Mouse (Mus musculus) midbrain, embryonic 15.5 days (tissue): ENCODE data around the gene Parp9. TPM values are rescaled to one million over a fixed set of nuclear protein-coding genes. Genes with fewer than 3 reads are reported as not detected.
"Not testable (repeated sequence)": the region's sequence is repeated elsewhere in the genome, so short reads cannot be mapped to it uniquely, and the experiment has no call there.

ENCODE experiments used
- ATAC-seq: fragments of 200-750 bp; cut with Nextera tagmentation; replicated peaks from 2 replicates; pipeline ENCODE4 v1.8.0; 2017; ENCODE audit warnings: moderate TSS enrichment
- H3K27ac ChIP-seq: fragments of 300-500 bp; sonication (generic); 2 replicates; pipeline ENCODE4 v1.5.1; 2015; ENCODE audit warnings: mild to moderate bottlenecking, inconsistent platforms
- H3K27me3 ChIP-seq: fragments of 300-500 bp; sonication (generic); replicated peaks from 2 replicates; pipeline ENCODE4 v1.6.1; 2015; ENCODE audit warnings: inconsistent platforms
- H3K36me3 ChIP-seq: fragments of 300-500 bp; sonication (generic); replicated peaks from 2 replicates; pipeline ENCODE4 v1.6.1; 2015; ENCODE audit warnings: inconsistent platforms
- H3K4me1 ChIP-seq: fragments of 300-500 bp; sonication (generic); 2 replicates; pipeline ENCODE4 v1.6.1; 2015; ENCODE audit warnings: inconsistent platforms
- H3K4me2 ChIP-seq: fragments of 300-500 bp; sonication (generic); 2 replicates; pipeline ENCODE4 v1.6.1; 2015; ENCODE audit warnings: inconsistent platforms, mild to moderate bottlenecking, moderate library complexity
- H3K4me3 ChIP-seq: fragments of 300-500 bp; sonication (generic); 2 replicates; pipeline ENCODE4 v1.5.1; 2015; ENCODE audit warnings: mild to moderate bottlenecking, inconsistent platforms
- H3K9ac ChIP-seq: fragments of 300-500 bp; sonication (generic); 2 replicates; pipeline ENCODE4 v1.6.1; 2015; ENCODE audit warnings: mild to moderate bottlenecking, inconsistent platforms
- H3K9me3 ChIP-seq: fragments of 300-500 bp; sonication (generic); 2 replicates; pipeline ENCODE4 v1.6.1; 2016; ENCODE audit warnings: inconsistent platforms
- WGBS: fragments of 180-500 bp; shearing (Covaris S2); methylation state at CpG from one replicate; pipeline ENCODE4 v1.1.7; 2015; ENCODE audit warnings: mixed read lengths; 5-methylcytosine and 5-hydroxymethylcytosine counted together
- polyA plus RNA-seq: library from polyadenylated mRNA; unstranded; fragments of >200 nt; fragmentation: Nextera tagmentation; extraction: Ambion mirVana; gene quantifications from 2 replicates; pipeline ENCODE4 v1.2.1, GENCODE M21; 2015

Parp9 gene
- 1.8 and 2.6 TPM in 2 replicates for polyA plus RNA-seq

GRCm38 (mm10) chr16:35938211-35939151, at the start of gene Parp9, which contains the start of gene Dtx3l:
Parp9 (plus strand) TSS chr16:35938470.
Dtx3l (minus strand) TSS chr16:35939151.
- no peaks in the 10 kb centered on the region for H3K9me3 ChIP-seq
- peaks cover 13% of the 10 kb centered on the region for H3K27me3 ChIP-seq
- H3K4me3 ChIP-seq, result peak within 1 kb of the TSS; percentile 44
- H3K9ac ChIP-seq, result peak within 1 kb of the TSS; percentile 37
- WGBS, result 2% methylated on average over 52 of the region's 52 CpGs
- no peaks in the 10 kb centered on the region for H3K36me3 ChIP-seq
- H3K27ac ChIP-seq, result no peak within 1 kb of the TSS
- peaks cover 15% of the 10 kb centered on the region for H3K4me1 ChIP-seq
- H3K4me2 ChIP-seq, result peak within 1 kb of the TSS; percentile 83
- no peak for ATAC-seq

DNA sequence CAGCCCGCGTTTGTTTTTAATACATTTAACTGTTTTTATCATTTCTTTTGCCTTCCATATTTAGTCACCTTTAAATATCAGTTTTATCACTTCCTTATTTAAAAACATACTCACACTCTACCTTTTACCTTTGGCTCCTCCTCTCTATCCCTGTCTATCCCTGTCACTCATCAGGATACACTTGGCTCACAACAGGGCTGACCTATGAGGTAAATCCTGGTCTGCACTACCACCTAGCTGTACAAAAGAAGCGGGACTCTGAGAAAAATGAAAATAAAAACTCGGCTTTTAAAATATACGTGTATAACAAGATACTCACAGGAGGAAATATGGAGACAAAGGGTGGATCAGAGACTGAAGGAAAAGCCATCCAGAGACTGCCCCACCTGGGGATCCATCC, 49.4 kb upstream of the Parp9 start:
- H3K4me3 ChIP-seq, result no peak overlapping the region
- WGBS, result 88% methylated on average over 5 of the region's 5 CpGs

GRCm38 (mm10) chr16:35890645-35891044, 47.6 kb upstream of the Parp9 start:
- no peaks in the 10 kb centered on the region for H3K9me3 ChIP-seq
- H3K27me3 ChIP-seq, result no peaks in the 10 kb centered on the region
- no peak overlapping the region for H3K4me3 ChIP-seq
- H3K36me3 ChIP-seq, result no peaks in the 10 kb centered on the region
- no peak overlapping the region for H3K9ac ChIP-seq
- no peak overlapping the region for H3K4me2 ChIP-seq
- no peak overlapping the region for H3K27ac ChIP-seq
- H3K4me1 ChIP-seq, result no peaks in the 10 kb centered on the region
- 76% methylated on average over 3 of the region's 3 CpGs for WGBS
- no peak for ATAC-seq

More for the DNA sequence above, 49.4 kb upstream of the Parp9 start:
- no peak for ATAC-seq
- Histone ChIP-seq H3K4me1 (no peaks in the 10 kb centered on the region), H3K4me2 (no peak overlapping the region), H3K27me3 (no peaks in the 10 kb centered on the region), H3K9ac (no peak overlapping the region), H3K36me3 (no peaks in the 10 kb centered on the region), H3K27ac (no peak overlapping the region), H3K9me3 (no peaks in the 10 kb centered on the region)

DNA sequence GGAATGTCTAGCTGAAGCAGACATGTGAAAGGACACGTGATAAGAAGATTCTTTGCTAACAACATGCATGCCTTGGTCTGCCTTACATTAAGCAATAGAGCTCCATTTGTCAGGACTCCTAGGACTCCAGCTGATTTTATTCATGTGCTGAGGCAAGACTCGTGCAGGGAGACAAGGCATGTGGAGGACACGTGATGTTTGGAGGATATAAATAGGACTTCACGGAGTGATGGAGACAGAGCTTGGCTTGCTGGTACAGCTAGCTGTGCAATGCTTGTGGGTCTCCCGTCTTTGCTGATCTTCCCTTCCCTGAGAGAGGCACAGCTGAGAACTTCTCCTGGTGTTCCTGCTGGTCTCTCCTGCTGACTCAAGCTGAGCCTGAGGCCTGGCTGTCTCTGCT, 46.7 kb upstream of the Parp9 start:
- not testable (repeated sequence) for H3K36me3 ChIP-seq, H3K4me1 ChIP-seq, ATAC-seq, H3K4me2 ChIP-seq, H3K9ac ChIP-seq, H3K27me3 ChIP-seq, H3K4me3 ChIP-seq, H3K27ac ChIP-seq, H3K9me3 ChIP-seq
- 82% methylated on average over 5 of the region's 5 CpGs for WGBS

- no peak overlapping the region for H3K27ac ChIP-seq
- H3K36me3 ChIP-seq, result no peaks in the 10 kb centered on the region
- no peak overlapping the region for H3K4me3 ChIP-seq
- no peaks in the 10 kb centered on the region for H3K27me3 ChIP-seq
- no peak overlapping the region for H3K4me2 ChIP-seq
- no peak for ATAC-seq
- H3K4me1 ChIP-seq, result no peaks in the 10 kb centered on the region
- no peak overlapping the region for H3K9ac ChIP-seq
- 63% methylated on average over 6 of the region's 6 CpGs for WGBS
- H3K9me3 ChIP-seq, result no peaks in the 10 kb centered on the region
Measured at GRCm38 (mm10) chr16:35894997-35895396, 43.3 kb upstream of the Parp9 start.

GRCm38 (mm10) chr16:35900541-35900940, 37.7 kb upstream of the Parp9 start:
- Histone ChIP-seq H3K4me1 (no peaks in the 10 kb centered on the region), H3K27ac (no peak overlapping the region), H3K36me3 (no peaks in the 10 kb centered on the region), H3K9ac (no peak overlapping the region), H3K9me3 (no peaks in the 10 kb centered on the region), H3K4me2 (no peak overlapping the region), H3K27me3 (no peaks in the 10 kb centered on the region), H3K4me3 (no peak overlapping the region)
- WGBS, result 87% methylated on average over 3 of the region's 3 CpGs
- ATAC-seq, result no peak

DNA sequence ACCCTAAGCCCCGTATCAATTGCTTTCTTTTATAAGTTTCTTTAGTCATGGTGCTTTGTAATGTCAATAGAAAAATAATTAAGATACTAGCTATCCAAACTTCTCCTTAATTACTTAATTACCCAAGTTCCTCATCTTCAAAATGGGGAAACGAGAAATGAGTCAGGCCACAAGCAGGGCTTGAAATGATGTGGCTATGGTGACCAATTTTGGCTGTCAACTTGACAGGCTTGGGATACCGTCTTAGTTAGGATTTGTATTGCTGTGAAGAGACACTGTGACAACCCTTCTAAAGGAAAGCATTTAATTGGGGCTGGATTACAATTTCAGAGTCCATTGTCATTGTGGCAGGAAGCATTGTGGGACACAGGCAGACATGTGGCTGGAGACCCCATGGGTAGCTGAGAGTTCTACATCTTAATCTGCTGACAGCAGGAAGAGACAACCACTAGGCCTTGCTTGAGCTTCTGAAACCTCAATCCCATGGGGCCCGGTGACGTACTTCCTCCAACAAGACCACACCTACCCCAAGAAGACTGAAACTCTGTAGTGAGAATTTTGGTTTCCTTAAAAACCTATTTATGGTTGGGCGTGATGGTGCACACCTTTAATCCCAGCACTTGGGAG, 35.1 kb upstream of the Parp9 start:
- Histone ChIP-seq H3K9ac (no peak overlapping the region), H3K27ac (no peak overlapping the region), H3K4me3 (no peak overlapping the region), H3K4me1 (no peaks in the 10 kb centered on the region), H3K27me3 (no peaks in the 10 kb centered on the region), H3K9me3 (no peaks in the 10 kb centered on the region), H3K4me2 (no peak overlapping the region), H3K36me3 (no peaks in the 10 kb centered on the region)
- ATAC-seq, result no peak
- WGBS, result 77% methylated on average over 6 of the region's 6 CpGs

GRCm38 (mm10) chr16:35904121-35904736, 34.0 kb upstream of the Parp9 start:
- no peak overlapping the region for H3K27ac ChIP-seq
- no peak overlapping the region for H3K4me3 ChIP-seq
- no peaks in the 10 kb centered on the region for H3K9me3 ChIP-seq
- H3K4me2 ChIP-seq, result no peak overlapping the region
- H3K4me1 ChIP-seq, result no peaks in the 10 kb centered on the region
- ATAC-seq, result no peak
- no peaks in the 10 kb centered on the region for H3K27me3 ChIP-seq
- no peaks in the 10 kb centered on the region for H3K36me3 ChIP-seq
- no peak overlapping the region for H3K9ac ChIP-seq
- WGBS, result 87% methylated on average over 4 of the region's 4 CpGs

GRCm38 (mm10) chr16:35905355-35905754, 32.9 kb upstream of the Parp9 start:
- Histone ChIP-seq H3K27me3 (no peaks in the 10 kb centered on the region), H3K36me3 (no peaks in the 10 kb centered on the region), H3K27ac (no peak overlapping the region), H3K4me3 (no peak overlapping the region), H3K9ac (no peak overlapping the region), H3K9me3 (no peaks in the 10 kb centered on the region), H3K4me1 (no peaks in the 10 kb centered on the region), H3K4me2 (no peak overlapping the region)
- 96% methylated on average over 3 of the region's 3 CpGs for WGBS
- no peak for ATAC-seq

DNA sequence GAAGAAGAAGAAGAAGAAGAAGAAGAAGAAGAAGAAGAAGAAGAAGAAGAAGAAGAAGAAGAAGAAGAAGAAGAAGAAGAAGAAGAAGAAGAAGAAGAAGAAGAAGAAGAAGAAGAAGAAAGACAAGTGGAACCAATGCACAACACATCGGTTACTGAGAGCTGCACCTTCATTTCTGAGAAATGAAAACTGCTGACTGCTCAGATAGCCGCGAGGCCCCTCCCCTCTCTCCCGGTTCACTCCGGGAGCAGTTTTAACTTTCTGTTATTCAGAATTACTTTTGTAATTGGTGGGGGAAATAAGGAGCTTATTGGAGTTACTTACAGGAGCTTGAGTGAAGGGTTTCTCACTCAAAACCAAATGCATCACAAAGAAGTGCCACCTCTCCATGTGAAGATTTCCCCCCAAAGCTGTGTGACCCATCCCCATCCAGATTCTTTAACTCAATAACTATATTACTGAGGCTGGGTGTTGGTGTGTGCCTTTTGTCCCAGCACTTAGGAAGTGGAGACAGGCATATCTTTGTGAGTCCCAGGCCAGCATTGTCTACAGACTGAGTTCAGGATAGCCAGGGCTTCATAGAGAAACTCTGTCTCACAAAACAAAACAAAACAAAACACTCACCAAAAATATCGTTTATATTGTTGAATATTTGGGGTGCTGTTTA, 32.3 kb upstream of the Parp9 start:
- H3K9ac ChIP-seq, result no peak overlapping the region
- H3K36me3 ChIP-seq, result no peaks in the 10 kb centered on the region
- H3K4me3 ChIP-seq, result no peak overlapping the region
- H3K4me1 ChIP-seq, result no peaks in the 10 kb centered on the region
- H3K27me3 ChIP-seq, result no peaks in the 10 kb centered on the region
- no peak overlapping the region for H3K27ac ChIP-seq
- no peak for ATAC-seq
- 83% methylated on average over 6 of the region's 6 CpGs for WGBS
- H3K4me2 ChIP-seq, result no peak overlapping the region
- no peaks in the 10 kb centered on the region for H3K9me3 ChIP-seq

- H3K4me2 ChIP-seq, result no peak overlapping the region
- no peaks in the 10 kb centered on the region for H3K9me3 ChIP-seq
- no peak overlapping the region for H3K27ac ChIP-seq
- H3K27me3 ChIP-seq, result no peaks in the 10 kb centered on the region
- no peak overlapping the region for H3K4me3 ChIP-seq
- no peaks in the 10 kb centered on the region for H3K4me1 ChIP-seq
- ATAC-seq, result no peak
- 72% methylated on average over 7 of the region's 7 CpGs for WGBS
- no peak overlapping the region for H3K9ac ChIP-seq
- H3K36me3 ChIP-seq, result no peaks in the 10 kb centered on the region
Measured at GRCm38 (mm10) chr16:35906887-35907286, 31.4 kb upstream of the Parp9 start.
